Mouse (Mus musculus) E14TG2a.4 (cell line): ENCODE measurements at regions not wholly inside any gene's neighbourhood (a gene's known extent, or its start where the extent isn't known, plus 50 kb on each side); places are given as distances from the start of the nearest gene placed in this dataset.

ENCODE experiments used
- CTCF ChIP-seq: conservative IDR thresholded peaks from 2 replicates; pipeline ENCODE4 v1.5.1; 2014; ENCODE audit warnings: low read length
- POU5F1 ChIP-seq: IDR thresholded peaks from 2 replicates; pipeline ENCODE4 v1.6.1; 2014; ENCODE audit warnings: low read length, borderline replicate concordance

DNA sequence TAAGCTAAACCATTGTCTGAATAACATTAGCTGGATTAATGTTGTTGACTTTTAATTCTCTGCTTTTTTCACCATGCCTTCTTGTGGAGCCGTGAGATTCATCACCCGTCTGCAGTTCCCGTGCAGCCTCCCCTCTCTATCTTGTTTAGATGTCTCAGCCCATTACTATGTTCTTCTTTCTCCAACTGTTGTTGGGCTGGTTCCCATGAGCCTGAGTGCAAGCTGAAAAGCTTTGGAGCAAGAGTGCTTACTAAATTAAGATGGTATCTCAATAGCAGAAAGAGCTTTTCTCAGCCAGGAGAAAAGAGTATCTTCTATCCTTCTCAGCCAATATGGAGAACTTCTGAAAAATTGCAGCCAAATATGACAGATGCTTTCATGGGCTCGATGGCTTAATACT is 348.1 kb downstream of the Osr1 start:
- no peak for TF ChIP-seq CTCF
- TF ChIP-seq POU5F1: no peak
